Mouse (Mus musculus): ENCODE measurements around the gene Phf6.

Gene Phf6

GRCm38 (mm10) chrX:52911587-52912371 lies at the start of gene Phf6:
Phf6 (plus strand) TSS chrX:52912266.
- DNase-seq, result peak; percentile 88 to 94

DNA sequence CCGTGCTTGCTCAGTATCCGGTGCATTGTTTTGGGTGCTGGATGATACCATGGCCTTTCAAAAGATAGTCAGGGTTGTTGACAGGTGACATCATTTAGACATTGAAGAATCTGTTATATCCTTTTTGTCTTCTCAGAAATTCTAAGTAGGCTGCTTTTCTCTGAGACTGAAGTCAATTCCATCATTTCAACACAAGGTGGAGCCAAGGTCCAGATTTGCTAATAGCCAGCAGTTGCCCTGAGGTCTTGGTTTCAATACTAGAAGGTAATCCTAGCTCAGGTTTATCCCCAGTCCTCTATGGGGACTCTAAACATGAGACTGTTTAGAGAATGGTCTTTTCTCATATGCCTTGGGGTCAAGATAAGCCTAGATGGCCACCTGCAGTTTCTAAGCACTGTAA lies 47.9 kb upstream of the Phf6 start:
- DNase-seq, result peak in 1 of 2 experiments; percentile 12

- peak in 1 of 2 experiments; percentile 13 for DNase-seq
Observed at GRCm38 (mm10) chrX:52898486-52898885, 13.6 kb upstream of the Phf6 start.

- DNase-seq, result no peak
Observed at GRCm38 (mm10) chrX:52912372-52912728, 284 bp downstream of the Phf6 start.

DNA sequence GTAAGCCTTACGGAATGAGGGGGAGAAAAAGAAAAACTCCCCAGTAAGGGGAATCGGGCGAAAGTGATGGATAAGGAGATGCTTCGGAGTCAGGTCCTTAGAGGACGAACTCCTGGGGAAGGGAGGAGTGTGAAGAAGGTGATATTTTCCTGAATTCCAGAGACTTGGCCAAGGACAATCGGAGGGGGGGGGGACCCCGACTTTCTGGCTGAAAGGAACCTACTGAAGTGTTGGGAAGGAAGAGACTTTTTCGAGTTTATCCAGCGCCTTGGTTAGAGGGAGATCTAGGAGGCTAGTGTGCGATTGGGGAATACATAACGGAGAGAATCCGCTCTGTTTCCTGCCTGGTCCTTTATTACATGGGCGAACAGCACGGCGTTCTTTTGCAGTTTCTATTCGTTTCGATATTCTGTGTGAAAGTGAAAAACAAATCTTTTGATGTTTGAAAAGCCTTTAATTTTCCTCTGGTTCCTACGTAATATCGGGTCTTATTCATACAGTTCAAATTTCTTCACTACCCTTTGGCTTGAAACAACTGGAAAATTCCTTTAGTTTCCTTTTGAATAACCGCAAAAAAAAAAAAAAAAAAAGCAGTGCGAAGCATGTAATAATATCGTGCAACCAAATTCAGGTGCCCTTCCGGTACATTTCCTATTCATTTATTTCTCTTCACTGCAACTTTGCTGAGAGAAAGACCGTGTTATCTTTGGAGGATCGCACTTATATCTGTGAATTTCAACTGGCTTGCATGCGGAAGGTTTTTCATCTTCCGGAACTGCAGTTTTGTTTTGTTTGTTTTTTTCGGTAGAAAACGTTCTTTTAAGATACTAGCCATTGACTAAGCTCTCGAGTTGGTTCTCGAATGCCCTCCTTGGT lies 998 bp downstream of the Phf6 start:
- DNase-seq, result peak; percentile 18 to 28

DNA sequence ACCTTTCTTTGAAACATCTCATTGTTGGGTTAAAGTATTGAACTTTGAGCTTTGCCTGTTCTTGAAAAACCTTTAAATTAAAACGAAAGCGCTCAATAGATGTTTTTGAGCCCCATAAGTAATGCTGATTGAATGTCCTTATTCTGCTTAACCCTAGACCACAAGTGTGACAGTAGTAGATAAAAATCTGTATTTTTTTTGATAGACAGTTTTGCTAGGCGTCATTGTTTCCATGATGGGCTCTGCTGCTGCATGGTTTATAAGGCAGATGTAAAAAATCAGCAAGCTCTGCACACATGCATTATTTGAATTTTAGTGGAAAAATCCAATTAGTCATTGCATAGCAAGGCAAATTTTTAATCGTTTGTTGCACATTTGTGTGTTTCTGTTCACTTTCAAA lies 1.8 kb downstream of the Phf6 start:
- DNase-seq, result no peak

- no peak for DNase-seq
Observed at GRCm38 (mm10) chrX:52914705-52915104, 2.6 kb downstream of the Phf6 start.

- no peak for DNase-seq
Observed at GRCm38 (mm10) chrX:52916516-52916915, 4.5 kb downstream of the Phf6 start.

- DNase-seq, result no peak
Observed at GRCm38 (mm10) chrX:52926726-52927125, 14.7 kb downstream of the Phf6 start.

DNA sequence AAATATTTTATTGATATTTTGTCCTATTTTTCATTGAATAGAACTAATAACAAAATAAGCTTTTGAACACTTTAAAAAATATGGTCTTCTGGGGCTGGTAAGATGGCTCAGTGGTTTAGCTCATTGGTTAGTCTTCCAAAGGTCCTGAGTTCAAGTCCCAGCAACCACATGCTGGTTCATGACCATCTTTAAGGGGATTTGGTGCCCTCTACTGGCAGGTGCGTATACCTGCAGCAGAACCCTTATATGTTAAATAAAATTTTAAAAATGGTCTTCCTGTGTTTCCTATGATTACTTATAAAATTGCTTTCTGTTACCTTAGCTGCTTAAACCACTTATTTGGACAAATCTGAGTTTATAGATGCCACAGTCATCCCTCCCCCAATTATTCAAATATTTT lies 16.8 kb downstream of the Phf6 start:
- peak in 1 of 2 experiments; percentile 25 for DNase-seq

DNA sequence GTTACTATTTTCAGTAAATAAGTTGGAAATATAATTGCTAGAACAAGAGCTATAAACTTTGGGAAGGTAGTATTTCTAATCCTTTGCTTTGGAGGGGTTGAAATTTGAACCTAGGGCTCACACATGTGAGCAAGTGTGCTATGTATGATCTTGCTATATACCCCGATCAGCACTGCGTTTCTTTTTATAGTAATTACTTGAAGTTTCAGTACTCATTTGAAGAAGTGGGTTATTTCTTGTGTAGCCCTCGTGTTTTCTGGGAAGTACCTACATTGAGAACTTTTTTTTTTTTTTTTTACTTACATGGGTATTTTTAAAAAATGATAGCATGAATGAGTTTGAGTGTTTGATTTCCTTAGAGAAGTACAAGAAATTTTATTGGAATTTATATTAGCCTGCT lies 17.7 kb downstream of the Phf6 start:
- no peak for DNase-seq

- DNase-seq, result no peak
Observed at GRCm38 (mm10) chrX:52930191-52930590, 18.1 kb downstream of the Phf6 start.

DNA sequence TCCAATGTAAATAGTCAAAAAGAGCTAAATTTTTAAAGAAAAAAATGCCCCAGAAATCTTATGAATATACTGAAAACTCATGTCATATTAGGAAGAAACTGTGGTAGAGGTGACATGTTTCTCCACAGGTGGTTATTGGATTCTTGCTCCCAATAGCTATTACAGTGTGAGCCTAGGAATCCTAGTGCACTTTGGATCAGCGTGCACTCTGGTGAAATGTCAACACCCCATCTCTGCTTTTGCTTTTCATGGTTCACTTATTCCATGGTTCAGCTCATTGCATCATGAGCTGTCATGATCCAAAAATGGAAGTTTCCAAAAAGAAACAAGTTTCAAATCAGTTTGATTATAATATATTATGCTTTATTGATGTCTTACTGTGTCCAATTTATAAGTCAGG lies 20.1 kb downstream of the Phf6 start:
- DNase-seq, result no peak

- DNase-seq, result no peak
Observed at GRCm38 (mm10) chrX:52934496-52934895, 22.4 kb downstream of the Phf6 start.

DNA sequence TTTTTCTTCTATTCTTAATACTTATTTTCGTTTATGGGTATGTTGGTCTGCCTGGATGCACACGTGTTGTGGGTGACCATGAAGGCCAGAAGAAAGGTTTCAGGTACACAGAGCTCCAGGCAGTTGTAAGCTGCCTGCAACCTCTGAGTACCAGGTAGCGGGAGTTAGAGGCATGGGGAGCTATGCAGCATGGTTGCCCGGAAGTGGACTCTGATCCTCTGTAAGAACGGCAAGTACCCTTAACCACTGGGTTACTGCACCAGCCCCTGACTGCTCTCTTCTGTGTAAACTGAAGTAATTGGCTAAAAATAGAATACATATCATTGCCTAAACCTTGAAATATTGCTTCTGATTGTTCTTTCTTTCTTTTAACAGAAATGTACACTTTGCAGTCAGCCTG lies 33.4 kb downstream of the Phf6 start:
- no peak for DNase-seq

- DNase-seq, result peak in 1 of 2 experiments; percentile 36
Observed at GRCm38 (mm10) chrX:52949713-52950112, 37.6 kb downstream of the Phf6 start.

DNA sequence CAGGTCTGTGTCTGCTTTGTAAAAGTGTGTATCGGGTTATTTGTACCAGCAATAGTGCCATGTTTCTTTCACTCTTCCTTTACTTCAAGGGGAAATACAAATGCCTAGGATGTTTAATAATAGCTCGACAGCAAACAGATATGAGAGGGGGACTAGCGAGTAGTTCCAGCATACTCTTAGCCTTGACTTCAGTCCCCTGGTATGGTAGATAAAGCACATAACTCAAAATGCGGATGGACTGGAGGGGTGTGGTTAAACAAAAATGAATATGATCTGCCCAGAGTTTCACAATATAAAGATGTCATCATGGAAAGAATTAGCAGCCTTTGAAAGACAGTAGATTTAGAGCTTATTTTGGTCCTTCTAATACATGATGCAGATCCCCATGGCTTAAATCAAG lies 44.9 kb downstream of the Phf6 start:
- no peak for DNase-seq

DNA sequence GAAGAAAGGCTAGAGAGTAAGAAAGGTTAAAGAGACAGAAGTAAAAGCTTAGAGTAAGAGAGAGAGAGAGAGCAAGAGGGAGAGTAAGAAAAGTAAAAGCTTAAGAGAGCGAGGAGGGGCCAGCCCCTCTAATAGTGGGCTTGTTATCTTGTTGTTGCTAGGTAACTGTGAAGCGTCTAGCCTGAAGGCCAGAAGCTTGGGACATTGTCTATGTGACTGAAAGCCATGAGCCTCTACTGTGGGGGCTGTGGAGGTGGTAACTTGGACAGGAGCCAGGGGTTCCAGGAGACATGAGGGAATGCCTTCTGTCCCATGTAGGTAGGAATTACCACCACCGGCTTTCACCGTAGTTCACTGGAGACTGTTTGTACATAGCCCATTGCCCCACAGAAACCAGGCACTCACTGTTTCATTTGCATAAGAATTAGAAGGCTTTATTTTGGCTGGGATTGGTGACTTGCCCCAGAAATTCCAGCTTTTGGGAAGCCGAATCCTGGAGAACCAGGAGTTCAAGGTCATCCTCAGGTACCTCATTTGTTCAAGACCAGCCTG lies 49.6 kb downstream of the Phf6 start:
- peak in 1 of 2 experiments; percentile 3 for DNase-seq

DNA sequence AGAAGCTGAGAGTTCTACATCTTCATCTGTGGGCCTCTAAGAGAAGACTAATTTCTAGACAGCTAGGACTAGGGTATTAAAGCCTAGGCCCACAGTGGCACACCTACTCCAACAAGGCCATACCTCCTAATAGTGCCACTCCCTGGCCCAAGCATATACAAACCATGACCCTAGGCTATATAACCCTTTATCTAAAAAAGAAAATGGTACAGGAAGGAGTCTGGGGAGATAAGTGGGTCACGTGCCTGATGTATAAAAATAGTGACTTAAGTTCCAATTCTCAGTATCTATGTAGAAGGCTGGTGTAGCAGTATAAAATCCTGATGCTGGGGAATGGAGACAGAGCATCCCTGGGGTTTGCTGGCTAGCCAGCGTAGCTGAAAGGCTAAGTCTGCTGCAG lies 53.1 kb downstream of the Phf6 start:
- DNase-seq, result no peak

DNA sequence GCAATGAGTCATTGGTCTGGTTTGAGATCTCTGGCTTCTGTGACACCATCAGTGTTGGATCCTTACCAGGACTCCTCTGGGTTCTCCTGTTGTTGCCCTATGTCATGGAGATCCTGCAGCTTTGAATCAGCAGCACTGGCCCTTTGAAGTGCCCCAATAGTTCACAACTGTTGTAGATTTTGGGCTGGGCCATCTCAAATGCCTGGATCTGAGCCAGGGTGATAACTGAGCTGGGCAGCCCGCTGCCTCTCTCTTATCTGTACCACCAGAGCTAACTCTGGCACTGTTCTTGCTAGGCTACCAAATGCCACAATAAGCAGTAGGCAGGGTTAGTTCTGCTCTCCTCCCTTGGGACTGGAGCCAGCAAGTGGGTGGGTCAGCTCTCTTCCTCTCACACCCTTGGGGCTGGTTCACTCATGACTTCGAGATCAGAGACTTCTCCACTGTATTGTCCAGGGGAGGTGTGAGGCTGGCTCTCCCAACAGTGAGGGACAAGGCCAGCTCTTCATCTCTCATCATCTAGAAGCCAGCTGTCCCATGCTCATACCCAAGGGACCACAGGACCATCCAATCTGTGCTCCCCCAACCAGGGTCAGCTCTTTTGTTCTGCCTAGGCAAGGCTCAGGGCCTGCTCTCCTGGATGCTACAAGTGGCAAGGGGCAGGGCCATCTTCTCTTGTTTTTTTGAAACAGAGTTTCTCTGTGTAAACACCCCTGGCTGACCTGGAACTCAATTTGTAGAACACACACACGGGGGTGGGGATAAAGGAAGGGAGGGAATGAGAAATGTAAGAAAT lies 59.3 kb downstream of the Phf6 start:
- peak in 1 of 2 experiments; percentile 7 for DNase-seq

GRCm38 (mm10) chrX:52972129-52972528 lies 60.1 kb downstream of the Phf6 start:
- no peak for DNase-seq

DNA sequence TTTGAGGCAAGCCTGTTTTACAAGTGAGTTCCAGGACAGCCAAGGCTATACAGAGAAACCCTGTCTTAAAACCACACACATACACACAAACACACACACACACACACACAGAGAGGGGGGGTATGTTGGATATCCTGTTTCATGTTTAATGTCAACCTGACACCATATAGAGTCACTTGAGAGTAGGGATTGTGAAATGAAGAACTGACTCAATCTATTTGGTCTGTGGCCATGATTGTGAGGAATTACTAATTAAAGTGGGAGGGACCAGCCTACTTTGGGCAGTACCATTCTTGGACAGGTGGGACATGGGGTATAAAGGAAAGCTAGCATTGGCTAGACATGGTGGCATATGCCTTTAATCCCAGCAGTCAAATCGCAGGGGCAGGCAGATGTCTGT lies 60.6 kb downstream of the Phf6 start:
- no peak for DNase-seq

DNA sequence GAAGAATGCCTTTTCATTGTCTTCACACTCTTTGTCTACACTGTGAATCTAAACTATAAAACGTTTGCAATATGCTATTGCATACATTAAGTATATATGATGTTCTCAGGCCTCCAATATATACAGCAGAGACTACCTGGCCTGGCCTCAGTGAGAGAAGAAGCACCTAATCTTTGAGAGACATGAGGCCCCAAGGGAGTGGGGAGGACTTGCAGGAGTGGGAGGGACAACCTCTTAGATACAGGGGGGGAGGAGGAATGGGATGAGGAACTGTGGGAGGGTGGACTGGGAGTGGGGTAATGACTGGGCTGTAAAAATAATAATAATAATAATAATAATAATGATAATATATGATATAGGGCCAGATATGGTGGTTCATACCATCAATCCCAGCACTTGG lies 66.5 kb downstream of the Phf6 start:
- DNase-seq, result no peak

Measured in cerebellum, postnatal 25 days (tissue).